Mouse (Mus musculus) kidney, adult 8-10 months (tissue): ENCODE data around the gene Lpcat3.
"Not testable (repeated sequence)": the region's sequence is repeated elsewhere in the genome, so short reads cannot be mapped to it uniquely, and the experiment has no call there.

ENCODE experiments used
- DNase-seq, 2 experiments: peaks; one replicate each; pipeline ENCODE4 v3.0.0; 2022

Gene Lpcat3

DNA sequence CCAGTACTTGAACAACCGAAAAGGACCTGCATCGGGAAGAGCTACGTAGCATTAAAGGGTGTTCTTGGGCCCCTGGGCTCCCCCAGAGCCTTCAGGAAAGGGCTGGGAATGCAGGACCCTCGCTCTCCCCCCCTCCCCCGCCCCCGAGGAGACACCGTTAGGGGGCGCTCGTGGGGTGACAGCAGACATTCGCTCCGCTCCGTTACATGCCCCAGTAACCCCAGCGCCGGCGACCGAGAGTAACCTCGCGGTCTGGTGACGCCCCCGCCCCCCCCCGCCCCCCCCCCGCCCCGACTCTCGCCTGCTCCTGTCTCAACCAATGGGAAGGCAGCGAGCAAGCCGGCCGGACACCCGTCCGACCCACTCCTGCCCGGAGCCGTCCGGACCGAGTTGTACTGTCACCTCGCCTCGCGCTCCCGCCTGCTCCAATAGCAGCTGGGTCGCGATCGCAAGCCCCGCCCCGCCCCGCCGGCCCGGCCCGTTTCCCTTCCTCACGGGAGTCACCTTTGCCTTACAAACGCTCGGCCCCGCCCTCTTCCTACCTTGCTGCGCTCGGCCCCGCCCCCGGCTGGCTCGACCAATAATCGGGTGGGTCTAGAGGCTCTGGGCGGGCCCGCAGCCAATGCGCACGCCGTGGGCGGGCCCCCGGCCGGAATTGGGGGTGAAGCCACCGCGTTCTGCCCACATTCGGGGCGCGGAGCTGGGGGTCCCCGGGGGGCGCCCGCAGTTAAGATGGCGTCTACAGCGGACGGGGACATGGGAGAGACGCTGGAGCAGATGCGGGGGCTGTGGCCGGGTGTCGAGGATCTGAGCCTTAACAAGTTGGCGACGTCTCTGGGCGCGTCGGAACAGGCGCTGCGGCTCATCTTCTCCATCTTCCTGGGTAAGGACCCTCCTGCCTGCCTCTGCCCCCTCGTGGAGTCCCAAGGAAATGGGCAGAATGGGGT, at the start of gene Lpcat3:
Gene Lpcat3, plus strand, starts transcription at position 551 of the 947 bp plus-strand sequence.
- DNase-seq = peak; percentile 100

DNA sequence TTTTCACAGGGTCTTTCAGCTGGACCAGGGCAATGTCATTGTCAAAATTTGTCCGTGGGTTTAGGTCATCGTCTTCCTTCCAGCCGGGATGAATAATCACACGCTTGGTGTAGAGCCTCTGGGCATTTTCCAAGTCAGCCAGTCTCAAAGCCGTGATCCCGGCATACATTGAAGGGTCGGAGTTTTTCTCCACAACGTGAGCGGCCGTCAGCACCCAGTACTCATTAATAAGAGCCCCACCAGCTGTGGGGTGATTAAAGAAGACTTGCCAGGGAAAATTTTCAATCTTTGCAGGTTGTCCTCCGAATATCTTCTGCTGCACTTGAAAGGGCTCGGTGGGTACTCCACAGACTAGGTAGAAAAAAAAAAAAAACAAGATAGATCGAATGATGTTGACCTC, 37.2 kb upstream of the Lpcat3 start:
- no peak for DNase-seq

DNA sequence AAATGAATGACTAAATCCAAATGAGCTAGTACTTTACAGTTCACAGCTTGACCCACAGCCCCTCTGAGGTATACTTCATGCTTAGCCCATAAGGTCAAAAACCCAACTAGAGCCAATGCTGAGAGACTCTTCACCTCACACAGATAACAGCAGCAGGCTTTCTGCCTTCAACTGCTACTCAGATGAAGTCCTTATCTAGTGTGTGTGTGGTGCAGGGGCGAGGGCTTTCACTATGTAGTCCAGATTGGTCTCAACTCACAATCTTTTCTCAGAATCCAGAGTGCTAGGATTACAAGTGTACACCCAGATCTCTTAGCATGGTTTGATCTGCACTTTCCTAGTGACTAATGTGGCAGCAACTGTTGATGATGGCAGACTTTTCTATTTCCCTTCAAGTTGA, 36.6 kb upstream of the Lpcat3 start:
- DNase-seq = not testable (repeated sequence)

DNA sequence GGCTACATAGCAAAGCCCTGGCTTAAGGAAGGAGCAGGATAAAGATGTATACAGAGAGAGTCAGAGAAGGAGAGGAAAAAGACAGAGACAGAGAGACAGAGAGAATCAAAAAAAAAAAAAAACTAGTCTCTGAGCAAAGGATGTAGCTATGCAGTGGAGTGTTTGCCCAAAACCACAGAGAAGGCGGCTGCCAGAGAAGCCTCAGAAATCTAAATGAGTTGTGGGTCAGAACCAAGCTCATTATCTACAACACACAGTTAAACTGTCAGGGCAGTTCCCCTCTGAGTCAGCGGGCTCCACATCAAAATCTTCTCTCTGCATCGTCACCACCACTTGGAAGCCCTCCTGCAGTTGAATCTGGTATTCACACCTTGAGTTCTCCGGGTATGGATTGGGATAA, 32.1 kb upstream of the Lpcat3 start:
- no peak for DNase-seq

DNA sequence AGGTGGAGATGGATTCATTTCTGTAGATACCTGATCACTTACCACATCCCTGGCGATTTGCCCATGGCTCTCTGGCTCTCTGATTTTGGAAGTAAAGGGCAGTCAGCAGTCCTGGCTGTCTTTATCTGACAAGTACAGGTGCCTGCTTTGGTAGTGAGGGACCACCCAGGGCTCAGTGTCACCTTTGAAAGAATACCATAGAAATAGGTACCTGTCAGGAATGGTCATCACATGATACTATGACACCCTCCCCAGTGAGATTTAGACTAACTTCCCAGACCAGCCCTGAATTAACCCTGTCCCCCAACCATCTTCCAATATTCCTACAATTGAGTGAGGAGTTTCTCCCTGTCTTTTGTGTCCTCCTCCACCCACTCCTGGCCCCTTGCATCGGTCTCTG, 26.8 kb upstream of the Lpcat3 start, which contains the start of gene C1s2:
Gene C1s2, minus strand, starts transcription at position 101 of the 400 bp plus-strand sequence.
- not testable (repeated sequence) for DNase-seq

DNA sequence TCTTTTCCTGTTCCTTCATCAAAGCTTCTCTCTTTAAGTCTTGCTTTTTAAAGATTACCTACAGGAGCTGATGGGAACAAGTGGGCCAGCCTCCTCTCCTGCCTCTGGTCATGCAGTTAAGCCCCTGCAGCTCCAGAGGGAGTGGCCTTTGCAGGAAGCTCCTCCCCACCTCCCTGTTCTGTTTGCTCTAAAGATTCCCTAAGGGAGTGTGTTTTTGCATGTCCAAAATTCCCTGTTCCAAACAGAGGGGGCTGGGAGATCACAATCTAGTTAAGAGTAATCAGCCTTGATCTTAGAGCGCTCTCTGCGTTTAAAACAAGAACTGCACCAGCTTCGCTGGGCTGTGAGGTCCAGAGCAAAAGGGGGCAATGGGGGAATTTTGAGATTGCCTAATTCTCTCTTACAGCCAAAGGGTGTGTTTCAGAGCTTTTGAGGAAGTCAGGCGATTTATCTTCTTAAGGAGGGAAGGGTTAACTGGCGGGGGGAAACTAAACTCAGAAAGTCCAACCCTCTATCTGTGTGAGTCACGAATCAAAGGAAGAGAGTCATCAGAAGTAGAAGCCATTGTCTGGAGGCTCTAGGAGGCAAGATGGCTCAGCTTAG, 25.9 kb upstream of the Lpcat3 start:
- DNase-seq = not testable (repeated sequence)

DNA sequence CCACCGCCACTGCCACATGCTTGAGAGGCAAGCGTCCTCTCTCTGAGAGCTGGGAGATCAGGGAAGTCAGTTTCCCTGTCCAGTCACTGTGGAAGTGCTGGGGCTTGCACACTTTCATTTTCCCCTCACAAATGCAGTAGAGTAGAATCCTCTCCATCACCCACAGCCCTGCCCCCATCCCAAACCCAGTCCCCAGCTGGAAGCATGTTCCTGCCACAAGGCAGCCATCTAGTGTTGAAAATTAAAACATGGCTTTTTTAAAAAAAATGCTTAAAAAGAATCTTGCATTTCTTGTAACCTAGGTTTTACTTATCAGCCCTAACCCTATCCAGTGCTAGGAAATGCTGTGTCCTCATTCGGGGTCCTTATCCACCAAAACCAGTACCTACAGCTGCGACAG, 22.8 kb upstream of the Lpcat3 start:
- no peak for DNase-seq

DNA sequence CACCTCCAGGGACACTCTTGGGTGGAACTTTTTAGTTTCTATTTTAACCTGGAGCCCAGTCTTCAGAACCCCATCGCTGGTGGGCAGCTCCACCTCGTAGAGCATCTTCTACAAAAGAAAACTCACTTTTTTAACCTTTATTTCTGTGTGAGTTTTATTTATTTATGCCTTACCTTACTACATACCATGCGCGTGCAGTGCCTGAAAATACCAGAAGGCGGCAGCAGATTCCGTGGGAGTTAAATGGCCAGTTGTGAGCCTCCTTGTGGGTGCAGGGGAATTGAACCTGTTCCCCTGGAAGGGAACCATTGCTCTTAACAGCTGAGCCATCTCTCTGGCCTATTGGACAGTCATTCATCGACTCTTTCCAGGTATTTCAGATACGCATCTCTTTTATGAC, 21.8 kb upstream of the Lpcat3 start:
- peak; percentile 57 to 87 for DNase-seq

DNA sequence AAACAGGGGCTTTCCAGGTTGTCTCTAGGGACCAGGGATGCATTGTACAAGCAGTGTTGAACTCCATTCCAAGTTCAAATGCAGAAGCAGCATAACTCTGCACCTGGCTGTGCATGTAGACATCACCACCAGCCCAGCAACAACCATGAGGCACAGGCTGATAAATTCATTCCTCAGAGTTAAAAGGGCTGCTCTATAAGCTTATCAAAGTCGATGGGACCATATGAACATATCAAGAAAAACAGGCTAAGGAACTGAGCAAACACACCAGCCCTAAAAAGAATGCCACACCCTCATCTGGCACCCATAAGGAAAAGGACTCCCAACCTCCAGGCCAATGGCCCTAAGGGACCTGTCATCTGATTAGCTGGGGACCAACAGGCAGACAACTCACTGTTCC, 16.4 kb upstream of the Lpcat3 start:
- no peak for DNase-seq

DNA sequence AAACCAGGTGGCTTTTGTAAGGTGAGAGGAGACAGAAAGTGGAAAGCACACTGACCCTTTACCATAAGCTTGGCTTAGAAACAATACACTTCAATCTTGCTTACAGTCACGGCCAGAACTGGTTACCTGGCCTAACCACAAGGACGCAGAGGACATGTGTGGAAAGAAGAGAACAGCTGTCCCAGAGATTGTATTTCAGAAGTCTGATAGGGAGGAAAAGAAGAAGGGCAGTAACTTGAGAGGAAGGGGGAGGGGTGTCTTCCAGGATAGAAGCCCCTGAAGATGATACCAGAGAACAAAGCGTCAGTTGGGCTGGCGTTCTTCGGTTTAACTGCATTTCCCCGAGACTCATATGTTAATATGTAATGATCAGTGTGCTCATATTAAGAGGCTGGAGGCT, 6.9 kb upstream of the Lpcat3 start:
- no peak for DNase-seq

DNA sequence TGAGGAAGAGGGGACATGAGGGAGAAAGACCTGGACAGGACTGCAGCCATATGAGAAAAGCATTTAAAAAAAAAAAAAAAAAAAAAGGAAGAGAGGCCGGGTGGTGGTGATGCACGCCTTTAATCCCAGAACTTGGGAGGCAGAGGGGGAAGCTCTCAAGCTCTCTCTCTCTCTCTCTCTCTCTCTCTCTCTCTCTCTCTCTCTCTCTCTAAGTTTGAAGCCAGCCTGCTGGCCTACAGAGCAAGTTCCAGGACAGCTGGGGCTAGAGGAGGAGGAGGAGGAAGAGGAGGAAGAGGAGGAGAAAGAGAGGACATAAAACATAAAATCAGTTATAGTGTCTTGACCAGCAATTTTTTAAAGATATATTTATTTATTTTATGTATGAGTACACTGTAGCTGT, 4.8 kb upstream of the Lpcat3 start:
- no peak for DNase-seq

DNA sequence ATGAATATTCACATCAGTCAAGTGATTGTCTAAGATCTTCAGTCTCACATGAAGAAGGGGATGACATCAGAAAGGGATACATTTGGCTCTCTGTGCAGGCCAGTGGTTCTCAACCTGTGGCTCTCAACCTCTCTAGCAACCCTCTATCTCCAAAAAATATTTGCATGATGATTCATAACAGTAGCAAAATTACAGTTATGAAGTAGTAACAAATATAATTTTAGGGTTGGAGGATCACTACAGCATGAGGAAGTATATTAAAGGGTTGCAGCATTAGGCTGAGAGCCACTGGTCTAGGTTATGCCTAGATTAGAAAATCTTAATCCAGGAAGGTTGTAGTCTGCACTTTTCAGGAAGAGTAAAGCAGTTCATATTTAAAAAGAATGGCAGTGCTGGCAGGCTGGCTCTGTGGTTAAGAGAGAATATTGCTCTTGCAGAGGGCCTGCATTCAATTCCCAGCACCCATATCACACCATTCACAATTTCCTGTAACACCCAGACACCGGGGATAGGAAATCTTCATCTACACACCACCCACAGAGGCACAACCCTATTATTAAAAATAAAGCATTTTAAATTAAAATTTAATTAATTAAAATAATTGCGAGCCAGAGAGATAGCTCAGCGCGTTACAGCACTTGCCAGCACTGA, 1.5 kb upstream of the Lpcat3 start:
- no peak for DNase-seq

DNA sequence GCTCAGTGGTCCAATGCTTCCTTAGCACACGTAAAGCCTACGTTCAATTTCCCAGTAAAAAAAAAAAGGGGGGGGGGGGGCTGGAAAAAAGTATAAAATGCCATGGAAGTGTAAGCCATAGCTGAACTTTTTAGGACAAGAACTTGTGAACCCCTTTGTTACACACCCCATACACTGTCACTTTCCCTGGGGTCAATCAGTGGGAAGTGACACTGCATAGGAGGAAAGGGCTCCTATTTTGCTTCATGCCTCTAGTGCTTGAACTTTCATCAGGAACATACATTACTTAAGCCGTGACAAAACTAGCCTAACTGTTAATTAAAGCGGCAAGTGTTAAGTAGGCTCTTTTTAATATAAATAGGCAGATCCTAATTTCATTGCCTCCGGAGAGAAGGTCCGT, 832 bp upstream of the Lpcat3 start:
- no peak for DNase-seq

DNA sequence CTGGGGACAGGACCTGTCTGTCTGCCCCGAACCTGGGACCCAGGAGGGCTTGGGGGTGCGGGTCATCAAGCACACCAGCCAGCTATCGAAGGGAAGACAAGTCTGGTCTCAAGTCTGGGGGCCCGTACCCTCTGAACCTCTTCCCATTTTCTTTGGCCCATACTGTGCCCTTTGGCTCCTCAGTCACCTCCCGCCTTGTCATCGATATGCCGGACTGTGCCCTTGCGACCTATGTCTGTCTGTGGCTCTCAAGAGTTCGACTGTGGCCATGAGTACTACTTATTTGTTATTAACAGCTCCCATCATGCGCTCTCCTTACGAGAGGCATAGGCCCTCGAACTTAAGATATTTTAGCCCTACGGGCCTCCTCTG, 583 bp downstream of the Lpcat3 start:
- peak in 1 of 2 experiments; percentile 49 for DNase-seq

DNA sequence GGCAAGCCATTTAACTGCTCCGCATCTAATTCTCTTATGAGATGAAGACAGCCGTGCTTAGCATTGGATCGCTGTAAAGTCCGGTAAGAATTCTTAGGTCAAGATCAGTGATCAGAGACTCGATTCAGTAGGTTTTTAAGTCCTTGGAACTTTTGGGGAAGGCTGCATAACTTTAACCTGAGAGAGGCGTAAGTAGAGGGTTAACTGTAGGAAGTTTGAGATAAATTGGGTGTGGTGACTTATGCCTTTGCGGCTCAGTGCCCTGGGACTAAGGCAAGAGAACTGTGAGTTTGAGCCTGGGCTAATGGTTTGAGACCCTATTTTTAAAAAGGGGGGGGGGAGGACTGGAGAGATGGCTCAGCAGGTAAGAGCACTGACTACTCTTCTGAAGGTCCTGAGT, 1.4 kb downstream of the Lpcat3 start:
- no peak for DNase-seq

DNA sequence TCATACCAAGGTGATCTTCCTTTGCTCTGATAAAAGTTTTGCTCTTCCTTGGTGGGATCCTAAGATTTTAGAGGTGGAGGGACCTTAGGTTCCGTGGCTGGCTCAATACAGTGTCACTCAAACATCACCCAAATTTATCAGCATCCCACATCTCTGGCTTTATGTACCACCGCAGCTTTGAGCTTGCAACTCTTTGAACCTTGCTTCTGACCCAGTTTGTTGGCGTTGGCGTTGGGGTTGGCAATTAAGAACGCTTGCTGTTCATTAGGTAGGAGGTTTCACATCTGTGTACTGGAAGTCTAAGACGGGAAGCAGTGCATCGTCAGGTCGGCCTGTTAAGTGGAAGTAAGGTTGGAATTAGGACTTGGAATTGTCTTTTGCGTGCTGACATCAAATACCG, 2.2 kb downstream of the Lpcat3 start:
- DNase-seq = no peak

DNA sequence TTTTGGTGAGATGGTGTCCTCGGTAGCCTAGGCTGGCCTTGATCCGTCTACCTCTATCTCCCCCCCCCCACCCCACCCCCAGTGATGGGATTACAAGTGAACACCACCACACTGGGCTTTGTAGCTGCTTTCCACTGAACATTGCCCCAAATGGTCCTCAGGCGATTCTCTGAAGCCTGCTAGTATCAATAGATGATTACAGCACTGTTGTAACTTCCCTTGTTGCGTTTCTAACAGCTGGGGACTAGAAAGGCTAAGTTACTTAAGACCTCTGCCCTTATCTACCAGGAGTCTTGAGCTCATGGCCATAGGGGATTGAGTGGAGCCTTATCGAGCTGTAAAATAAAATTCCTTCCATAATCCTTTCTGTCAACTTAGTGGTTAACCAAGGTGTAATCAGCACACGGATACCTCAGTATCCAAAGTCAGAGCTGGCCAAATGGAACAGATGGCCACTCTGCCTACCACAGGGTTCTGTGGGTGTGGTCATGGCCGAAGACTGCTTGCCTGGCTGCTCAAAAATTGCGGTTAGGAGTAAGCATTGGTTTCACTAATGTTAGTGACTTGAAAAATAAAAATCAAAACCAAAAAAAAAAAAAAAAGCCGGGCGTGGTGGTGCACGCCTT, 6.5 kb downstream of the Lpcat3 start:
- DNase-seq = no peak

DNA sequence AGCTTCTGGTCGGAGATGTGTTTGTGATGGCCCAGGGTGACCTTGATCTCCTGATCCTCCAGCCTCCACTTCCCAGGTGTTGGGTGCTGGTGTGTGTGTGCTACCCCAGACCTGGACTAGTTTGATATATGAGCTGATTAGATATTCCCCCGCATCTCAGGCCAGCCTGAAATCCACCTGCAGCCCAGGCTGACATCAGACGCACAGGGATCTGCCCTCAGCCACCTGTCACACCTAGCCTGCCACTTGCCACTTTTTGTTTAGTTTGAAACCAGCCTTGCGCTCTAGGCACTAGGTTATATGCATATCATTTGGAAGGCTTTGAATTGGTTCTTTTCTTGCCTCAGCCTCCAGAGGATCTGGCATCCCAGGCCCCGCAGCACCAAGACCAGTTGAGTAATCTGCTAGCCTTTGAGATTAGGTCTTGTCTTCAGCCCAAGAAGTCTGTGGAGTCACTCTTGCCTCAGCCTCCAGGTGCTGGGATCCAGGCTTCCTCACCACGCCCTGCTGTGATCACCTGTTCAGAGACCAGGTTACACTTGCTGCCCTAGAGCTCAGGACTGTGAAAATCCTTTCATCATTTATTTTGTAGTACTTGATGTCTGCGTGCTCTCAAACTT, 7.6 kb downstream of the Lpcat3 start:
- no peak for DNase-seq

DNA sequence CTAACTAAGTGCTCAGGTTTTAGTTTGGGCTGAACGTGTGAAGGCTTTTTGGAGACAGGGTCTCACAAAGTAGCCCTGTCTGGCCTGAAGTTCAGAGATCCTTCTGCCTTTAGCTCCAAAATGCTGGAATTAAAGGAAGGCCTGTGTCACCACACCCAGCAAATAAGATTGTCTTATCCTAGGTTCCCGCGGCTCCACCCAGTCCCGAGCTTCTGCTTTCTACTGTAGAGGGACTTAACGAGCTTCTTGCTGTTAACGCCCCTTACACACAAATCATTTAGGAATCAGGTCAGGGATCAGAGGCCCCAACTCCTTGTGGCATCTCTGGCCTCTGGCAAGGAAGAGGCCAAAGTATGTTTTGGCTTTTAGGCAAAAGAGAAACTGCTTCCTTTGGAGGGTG, 9.3 kb downstream of the Lpcat3 start:
- DNase-seq = no peak

DNA sequence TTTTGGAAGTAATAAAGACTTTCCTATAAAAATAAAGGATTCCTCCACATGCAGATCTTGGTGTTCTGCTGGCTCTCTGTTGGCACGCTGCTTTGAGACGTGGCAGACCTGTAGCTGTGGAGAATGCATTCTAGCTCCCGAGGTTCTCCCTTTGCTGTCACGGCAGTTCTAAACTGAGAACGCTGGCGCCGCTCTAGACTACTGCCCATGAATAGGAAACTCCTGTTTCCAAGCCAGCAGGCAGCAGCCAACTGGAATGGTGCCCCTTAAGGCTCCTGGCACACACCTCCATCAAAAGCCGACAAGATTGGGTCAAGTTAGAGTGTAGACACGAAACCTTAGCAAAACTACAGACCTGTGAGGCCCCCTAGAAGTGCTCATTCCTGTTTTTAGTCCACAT, 10.8 kb downstream of the Lpcat3 start:
- DNase-seq = peak; percentile 61 to 64

DNA sequence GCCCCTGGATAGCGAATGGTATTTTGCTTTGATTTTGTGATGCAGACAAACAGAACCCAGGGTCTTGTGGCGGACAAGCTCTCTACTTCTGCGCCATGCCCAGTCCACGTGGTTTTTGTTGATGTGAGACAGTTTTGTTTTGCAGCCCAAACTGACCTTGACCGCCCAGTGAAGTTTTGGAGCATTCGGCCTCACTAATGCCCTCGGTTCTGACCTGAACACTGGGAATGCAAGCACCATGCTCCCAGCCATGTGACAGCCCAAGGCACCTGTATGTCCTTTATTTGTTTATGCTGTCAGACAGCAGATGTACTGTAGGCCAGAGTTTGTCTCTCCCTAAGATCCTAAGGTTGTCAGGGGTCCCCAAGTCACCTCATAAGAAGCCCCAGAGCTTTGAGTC, 11.8 kb downstream of the Lpcat3 start:
- peak; percentile 45 to 65 for DNase-seq

DNA sequence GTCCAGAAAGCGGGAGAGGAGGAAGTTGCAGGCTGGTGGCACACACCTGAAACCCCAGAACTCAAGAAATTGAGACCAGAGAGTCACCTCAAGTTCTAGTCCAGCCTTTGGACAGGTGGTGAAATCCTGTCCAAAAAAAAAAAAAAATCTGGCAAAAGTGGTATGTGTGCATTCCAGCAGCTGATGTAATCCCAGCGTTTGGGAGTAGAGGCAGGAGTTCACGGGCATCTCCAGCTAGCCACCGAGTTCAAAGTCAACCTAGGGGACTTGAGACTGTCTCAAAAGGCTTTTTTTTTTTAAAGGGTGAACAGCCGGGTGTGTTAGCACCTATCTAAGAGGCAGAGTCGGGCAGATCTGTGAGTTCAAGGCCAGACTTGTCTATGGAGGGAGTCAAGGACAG, 13.3 kb downstream of the Lpcat3 start:
- peak in 1 of 2 experiments; percentile 38 for DNase-seq

DNA sequence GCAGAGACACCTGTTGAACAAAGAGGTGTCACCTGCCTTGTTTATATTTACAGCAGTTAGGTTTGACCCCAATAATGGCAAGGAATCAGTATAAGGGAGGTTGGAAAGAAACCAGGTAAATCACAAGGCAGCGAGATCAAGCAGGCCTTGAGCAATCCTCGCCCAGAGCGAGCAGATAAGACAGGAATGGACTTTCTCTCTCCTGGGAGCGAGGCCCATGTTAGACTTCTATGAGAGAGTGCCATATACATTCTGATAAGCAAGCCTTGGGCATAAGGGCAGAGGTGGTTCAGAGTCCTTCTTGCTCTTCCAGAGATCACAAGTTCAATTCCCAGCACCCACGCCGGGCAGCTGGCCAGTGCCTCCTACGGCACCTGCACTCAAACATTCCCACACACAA, 15.9 kb downstream of the Lpcat3 start:
- DNase-seq = no peak
